Mouse (Mus musculus): Measurements from ENCODE around the gene Cyb5d1. TPM values are rescaled to one million over a fixed set of nuclear protein-coding genes. Genes with fewer than 3 reads are reported as not detected.
A peak's percentile ranks its signal among the peaks of the same experiment; 100 is the strongest.

Cyb5d1 gene
- total RNA-seq, 2 experiments from 2014 or later: 42.7 to 48.1 TPM

DNA sequence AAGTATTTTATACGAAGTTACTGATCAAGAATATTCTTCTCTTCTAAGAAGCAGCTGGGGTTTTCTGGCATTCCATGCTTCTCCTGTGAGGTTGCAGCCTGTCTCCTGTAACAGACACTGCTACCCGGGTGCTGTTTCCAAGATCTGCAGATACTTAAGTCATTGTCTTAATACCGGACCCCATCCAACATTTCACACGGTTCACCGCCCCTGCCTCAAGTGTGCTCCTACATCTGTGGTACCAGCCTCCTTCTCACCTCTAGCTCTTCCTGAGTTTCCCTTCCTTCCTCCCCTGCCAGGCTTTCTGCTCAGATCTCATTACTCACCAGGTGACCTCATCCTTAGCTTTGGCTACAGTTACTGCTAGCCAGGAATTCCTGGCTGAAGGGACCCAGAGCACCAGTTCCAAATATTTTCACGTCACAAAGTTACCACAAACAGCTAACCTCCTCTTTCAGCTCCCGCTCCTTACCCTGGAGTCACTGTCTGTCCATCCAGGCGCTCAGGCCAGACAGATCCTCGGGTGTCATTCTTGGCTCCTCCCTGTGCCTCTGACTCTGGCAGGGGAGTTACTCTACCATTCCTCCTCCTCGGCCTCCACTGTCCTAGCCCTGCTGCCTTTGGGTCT is 12.8 kb downstream of the Cyb5d1 start:
- DNase-seq (ENCODE audit: low spot score in 2 of 2): no peak

DNA sequence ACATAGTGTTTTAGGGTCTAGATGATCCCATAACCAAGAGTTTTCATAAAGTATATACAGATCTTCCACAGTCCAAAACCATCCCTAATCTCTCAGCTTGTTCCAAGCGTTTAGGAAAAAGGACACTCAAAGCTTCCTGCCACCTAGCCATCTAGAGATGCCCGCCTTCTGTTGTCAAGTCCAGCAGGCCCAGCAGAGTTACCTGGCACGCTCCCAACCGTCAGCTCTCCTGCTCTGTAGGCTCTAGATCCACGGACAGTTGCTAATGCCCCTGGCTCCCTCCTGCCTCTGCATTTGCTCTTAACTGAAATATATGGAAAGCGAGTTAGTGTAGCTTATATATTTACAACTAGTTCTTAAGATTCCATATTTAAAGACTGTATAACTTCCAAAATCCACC is 14.1 kb downstream of the Cyb5d1 start:
- no peak for DNase-seq (ENCODE audit: low spot score in 2 of 2)

DNA sequence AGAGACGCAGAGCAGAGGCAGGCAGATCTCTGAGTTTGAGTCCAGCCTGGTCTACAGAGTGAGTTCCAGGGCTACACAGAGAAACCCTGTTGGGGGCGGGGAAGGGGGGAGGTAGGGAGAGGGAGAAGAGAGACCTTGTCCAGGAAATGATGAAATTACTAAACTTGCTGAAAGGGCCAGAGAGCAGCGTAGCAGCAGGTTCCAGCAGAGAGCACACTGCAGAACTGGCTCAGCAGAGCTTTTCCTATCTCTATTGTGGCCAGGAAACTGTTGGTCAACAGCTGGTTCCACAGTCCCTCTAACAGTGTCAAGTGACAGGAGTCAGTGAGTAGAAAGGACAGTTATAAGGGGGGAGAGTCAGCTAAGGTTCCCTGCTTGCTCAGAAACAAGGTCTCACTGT is 15.8 kb downstream of the Cyb5d1 start:
- no peak for DNase-seq (ENCODE audit: low spot score in 2 of 2)

DNA sequence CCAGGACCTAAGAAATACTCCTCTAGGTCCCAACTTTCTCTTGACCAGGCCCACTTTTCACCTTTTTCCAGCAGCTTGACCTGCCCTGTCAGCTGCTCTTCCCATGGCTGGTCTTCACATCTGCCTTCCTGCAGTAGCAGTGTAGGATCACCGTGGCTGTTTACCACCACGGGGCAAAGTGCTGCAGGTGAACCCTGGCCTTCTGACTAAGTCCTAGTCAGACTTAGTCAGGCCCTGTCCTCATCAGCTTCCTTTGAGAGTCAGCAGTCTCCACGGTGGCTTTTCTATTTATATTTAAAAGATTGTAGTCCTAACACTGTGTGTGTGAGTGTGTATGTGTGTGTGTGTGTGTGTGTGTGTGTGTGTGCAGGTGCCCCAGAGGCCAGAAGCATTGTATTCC is 17.7 kb downstream of the Cyb5d1 start:
- DNase-seq (ENCODE audit: low spot score in 2 of 2): no peak

DNA sequence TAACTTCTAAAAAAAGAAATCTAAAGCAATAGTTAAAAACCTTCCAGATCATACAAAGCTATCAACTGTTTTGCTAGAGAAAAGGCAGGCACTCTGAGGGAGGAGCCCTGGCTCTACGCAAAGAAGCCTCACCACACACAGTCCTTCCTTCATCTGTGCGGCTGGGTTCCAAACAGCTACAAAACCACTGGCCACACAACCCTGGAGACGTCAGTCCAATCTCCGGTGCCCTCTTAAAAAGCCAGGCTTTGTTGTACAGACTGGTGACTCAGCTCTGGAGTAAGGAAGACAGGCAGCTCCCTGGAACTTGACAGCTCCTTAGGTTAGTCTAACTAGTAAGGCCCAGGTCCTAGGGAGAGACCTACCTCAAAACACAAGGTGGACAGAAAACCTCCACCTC is 19.8 kb downstream of the Cyb5d1 start:
- DNase-seq (ENCODE audit: low spot score in 2 of 2): no peak

GRCm38 (mm10) chr11:69373223-69373965 is 22.0 kb downstream of the Cyb5d1 start:
- no peak for DNase-seq (ENCODE audit: low spot score in 2 of 2)

DNA sequence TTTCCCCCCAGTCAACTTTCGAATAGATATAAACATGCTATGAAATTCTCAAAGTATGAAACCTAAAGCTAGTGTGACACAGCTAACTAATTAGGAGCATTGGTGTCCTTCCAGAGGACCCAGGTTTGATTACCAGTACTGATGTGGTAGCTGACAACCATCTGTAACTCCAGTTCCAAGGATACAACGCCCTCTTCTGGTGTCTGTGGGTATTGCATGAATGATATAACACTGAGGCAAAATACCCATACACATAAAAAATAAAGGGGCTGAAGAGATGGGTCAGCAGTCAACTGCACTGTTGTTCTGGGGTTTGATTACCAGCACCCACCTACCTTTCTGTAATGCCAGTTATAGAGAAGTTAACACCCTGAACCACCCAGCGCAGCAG is 22.7 kb downstream of the Cyb5d1 start:
- DNase-seq (ENCODE audit: low spot score in 2 of 2): no peak

DNA sequence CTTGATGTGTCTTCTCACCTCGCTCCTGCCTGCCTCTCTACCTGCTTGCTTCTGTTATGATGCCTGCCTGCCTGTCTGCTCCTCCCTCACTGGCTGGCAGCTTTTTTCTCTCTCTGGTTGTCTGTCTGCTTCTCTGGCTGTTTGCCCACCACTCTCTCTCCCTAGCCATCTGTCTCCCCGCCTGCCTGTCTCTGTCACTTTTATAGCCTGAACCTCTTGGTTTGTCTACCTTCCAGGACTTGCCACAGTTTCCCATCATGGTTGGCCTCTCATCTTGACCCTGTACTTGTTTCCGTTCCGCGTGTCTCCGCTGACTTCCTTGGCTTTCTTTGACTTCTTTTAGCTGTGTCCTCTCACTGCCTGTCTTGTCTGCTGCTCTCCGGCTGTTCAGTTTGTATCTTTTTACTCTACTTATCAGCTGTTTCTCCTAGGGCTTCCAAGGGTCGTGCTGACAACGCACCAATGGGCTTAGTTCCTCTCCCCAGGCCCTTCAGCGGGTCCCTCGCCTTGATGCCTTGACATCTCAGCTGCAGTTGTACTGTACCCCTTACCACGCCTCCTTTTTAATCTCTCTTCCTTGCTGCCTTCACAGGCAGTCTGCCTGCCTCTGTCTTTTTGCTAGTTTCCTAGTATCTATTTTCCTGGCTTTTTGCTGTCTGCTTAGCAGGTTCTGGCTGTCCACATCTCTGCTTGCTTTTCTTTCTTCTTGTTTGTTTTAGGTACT is 23.2 kb downstream of the Cyb5d1 start:
- peak; percentile 59 to 73 for DNase-seq (ENCODE audit: low spot score in 2 of 2)

DNA sequence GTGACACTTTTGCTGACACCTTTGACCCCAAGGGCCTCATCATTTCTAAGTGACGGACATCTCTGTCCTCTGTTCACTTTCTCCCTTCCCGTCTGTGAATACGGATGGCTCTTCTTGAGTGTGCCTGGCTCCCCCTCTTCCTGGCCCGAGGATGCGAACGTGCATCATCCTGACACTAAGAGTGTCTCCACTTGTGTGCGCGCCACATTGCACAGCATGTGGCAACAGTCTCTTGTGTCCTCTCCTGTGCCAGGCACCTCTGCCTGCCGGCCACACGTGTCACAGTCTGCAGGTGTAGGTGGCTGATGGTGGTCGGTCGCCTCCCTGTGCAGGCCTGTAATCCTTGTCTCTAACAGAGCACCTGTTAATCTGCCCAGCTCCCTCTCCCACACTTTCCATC is 23.8 kb downstream of the Cyb5d1 start:
- no peak for DNase-seq (ENCODE audit: low spot score in 2 of 2)

GRCm38 (mm10) chr11:69370817-69371215 is 24.6 kb downstream of the Cyb5d1 start:
- no peak for DNase-seq (ENCODE audit: low spot score in 2 of 2)

- DNase-seq (ENCODE audit: low spot score in 2 of 2): no peak
Observed at GRCm38 (mm10) chr11:69369990-69370816, 25.2 kb downstream of the Cyb5d1 start.

GRCm38 (mm10) chr11:69369215-69369989 is 26.0 kb downstream of the Cyb5d1 start, which contains the start of gene Chd3:
TSS of gene Chd3 (minus strand) at chr11:69369406.
- DNase-seq (ENCODE audit: low spot score in 2 of 2): no peak

DNA sequence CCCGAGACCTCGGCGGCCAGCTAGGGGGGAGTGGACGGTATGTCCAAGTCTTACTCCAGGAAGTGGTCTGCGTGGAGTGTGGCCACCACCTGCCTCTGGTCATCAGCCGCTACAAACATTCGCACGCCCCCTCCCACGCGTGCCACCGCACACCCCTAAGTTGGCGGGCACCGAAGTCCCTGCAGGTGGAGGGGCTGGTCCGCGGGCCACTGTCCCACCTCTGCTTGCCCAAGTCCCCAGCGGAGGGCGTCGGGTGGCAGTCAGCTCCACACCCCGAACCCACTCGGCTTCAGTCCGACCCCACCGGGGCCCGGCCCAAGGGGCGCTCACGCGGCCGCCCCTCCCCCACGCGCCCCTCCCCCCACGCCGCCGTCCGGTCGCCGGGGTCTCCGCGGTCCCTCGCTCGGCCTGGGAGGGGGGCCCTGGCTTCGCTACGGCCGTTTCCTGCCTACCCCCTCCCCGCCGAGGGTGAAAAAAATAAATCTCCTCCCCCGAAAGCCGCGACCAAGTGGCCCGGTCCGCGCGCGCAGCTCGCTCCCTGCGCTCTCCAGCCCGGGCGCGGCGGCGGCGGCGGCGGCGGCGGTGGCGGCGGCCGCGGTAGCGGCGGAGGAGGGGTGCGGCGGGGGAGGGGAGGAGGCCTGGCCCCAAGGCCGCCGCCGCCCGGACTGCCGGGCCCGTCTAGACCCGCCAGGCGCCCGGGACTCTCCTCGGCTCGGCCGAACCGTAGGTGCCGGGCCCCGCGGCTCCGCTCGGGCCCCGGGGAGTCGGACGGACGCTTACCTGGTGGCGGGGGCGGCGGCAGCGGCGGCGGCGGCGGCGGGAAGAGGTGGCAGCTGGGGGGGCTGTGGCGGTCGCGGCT is 26.8 kb downstream of the Cyb5d1 start:
- peak; percentile 12 to 30 for DNase-seq (ENCODE audit: low spot score in 2 of 2)

DNA sequence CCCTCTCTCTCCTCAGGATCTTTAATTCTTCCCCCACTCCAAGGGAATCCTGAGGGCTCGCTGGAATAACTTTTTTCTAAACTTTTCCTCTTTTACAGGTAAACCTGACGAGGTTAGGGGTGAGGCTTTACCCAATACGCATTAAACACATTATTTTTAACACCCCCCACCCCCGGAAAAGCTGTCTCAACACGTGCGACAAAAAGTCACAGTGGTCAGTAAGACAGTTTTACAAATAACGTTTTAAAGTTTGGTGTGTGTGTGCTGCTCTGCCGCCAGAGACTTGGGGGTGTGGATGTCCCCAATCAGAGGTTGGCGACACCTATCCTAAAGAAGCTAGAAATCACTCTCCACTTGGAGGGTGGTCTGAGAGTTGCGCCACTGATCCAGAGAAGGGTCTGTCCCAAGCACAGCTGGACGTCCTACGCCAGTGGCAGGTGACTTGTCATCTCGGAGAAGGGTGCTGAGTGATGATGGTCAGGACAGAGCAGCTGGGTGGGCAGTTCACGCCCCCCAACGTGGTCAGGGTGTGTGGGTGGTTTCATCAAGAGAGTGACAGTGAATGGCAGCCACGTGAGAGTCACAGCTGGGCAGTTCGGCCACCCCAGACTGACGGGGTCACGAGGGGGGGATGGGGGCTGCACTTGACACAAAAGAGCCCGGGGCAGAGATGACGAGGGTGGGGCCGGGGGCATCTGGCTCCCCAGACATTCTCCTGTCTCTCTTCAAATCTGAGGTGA is 27.6 kb downstream of the Cyb5d1 start:
- no peak for DNase-seq (ENCODE audit: low spot score in 2 of 2)

- peak; percentile 21 to 31 for DNase-seq (ENCODE audit: low spot score in 2 of 2)
Observed at GRCm38 (mm10) chr11:69366855-69367615, 28.4 kb downstream of the Cyb5d1 start.

DNA sequence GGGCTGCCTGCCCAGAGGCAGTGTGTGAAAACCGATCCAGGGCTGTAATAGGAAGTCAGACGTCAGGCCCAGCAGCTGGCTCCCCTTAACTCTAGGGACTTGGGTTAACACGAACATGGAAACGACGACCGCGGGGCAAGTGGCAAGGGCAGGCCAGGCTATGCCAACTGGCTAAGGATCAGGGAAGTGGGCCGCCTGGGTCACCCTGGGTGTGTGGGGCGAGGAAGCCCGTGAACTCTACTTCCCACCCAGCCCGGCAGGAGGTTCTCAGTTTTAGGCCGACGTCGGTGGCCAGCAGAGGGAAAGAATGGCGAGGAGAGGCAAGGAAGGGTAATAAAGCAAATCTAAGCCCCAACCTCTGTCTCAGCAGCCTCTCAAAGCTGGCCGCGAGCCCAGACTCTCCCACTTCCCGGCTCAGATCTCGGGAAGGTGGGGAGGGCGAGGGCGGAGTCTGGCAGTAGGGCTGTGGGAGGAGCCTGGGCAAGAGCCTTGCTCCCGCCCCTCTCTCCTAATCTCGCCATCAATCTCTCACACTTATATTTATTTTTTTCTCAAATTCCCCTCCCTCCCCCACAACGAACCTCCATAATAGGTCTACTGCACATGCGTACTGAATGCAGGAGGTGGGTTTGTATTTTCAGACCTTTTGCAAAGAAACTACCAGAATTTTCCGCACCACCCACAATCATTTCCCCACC is 29.1 kb downstream of the Cyb5d1 start:
- DNase-seq (ENCODE audit: low spot score in 2 of 2): peak; percentile 96 to 97

- DNase-seq (ENCODE audit: low spot score in 2 of 2): no peak
Observed at GRCm38 (mm10) chr11:69365722-69366121, 29.7 kb downstream of the Cyb5d1 start.

All from left cerebral cortex, adult 18-20 months (tissue).